Mouse (Mus musculus) kidney, adult 2 months (tissue): Measurements from ENCODE around the gene Nkiras1. TPM values are rescaled to one million over a fixed set of nuclear protein-coding genes. Genes with fewer than 3 reads are reported as not detected.

ENCODE experiments used
- DNase-seq: peaks from one replicate; pipeline ENCODE4 v3.0.0; 2021
- H3K27ac ChIP-seq: fragments of 200-500 bp; 2 replicates; pipeline ENCODE4 v1.5.1; 2012; ENCODE audit warnings: low read depth, low read length, control low read depth, inconsistent platforms; ENCODE audit not compliant: insufficient read depth
- H3K27me3 ChIP-seq: fragments of 200-500 bp; replicated peaks from 2 replicates; pipeline ENCODE4 v1.6.1; 2012; ENCODE audit warnings: mild to moderate bottlenecking, moderate library complexity, low read length, inconsistent platforms; ENCODE audit not compliant: control insufficient read depth, insufficient read depth
- H3K36me3 ChIP-seq: fragments of 200-500 bp; 2 replicates; pipeline ENCODE4 v1.6.1; 2012; ENCODE audit warnings: mild to moderate bottlenecking, moderate library complexity, low read length, inconsistent platforms; ENCODE audit not compliant: control insufficient read depth, insufficient read depth
- H3K4me1 ChIP-seq: fragments of 200-500 bp; 2 replicates; pipeline ENCODE4 v1.6.1; 2011; ENCODE audit warnings: low read length; ENCODE audit not compliant: control insufficient read depth, insufficient read depth
- H3K4me3 ChIP-seq: fragments of 200-500 bp; 2 replicates; pipeline ENCODE4 v1.5.1; 2011; ENCODE audit warnings: mild to moderate bottlenecking, low read depth, low read length, control low read depth; ENCODE audit not compliant: insufficient read depth
- CTCF ChIP-seq: fragments of 200-500 bp; conservative IDR thresholded peaks from 2 replicates; pipeline ENCODE4 v1.5.1; 2011; ENCODE audit warnings: low read depth, mild to moderate bottlenecking, control low read depth, low read length, moderate library complexity, mixed read lengths; ENCODE audit not compliant: insufficient read depth, insufficient read length
- POLR2A ChIP-seq: fragments of 200-500 bp; IDR thresholded peaks from one replicate; pipeline ENCODE4 v1.6.1; 2011; ENCODE audit warnings: low read depth, low read length, control low read depth
- WGBS: fragments of 180-500 bp; shearing (Covaris S2); methylation state at CpG from one replicate; pipeline ENCODE4 v1.1.7; 2018; 5-methylcytosine and 5-hydroxymethylcytosine counted together
- polyA plus RNA-seq: library from polyadenylated mRNA; depleted of rRNA; stranded (reverse); fragments of >200 nt; gene quantifications from 2 replicates; pipeline ENCODE4 v1.2.3, GENCODE M21; 2012

Gene Nkiras1
- polyA plus RNA-seq, 1 experiment, result 13.1 TPM

- Histone ChIP-seq H3K4me1 (peaks cover 9% of the 10 kb centered on the region), H3K36me3 (peaks cover 3% of the 10 kb centered on the region; the same call in 1 of the 2 replicates), H3K27me3 (no peaks in the 10 kb centered on the region), H3K27ac (no peak overlapping the region), H3K4me3 (no peak overlapping the region)
- WGBS, result 70% methylated on average over 2 of the region's 2 CpGs
- DNase-seq, result peak; percentile 44
- TF ChIP-seq POLR2A (no peak), CTCF (no peak)
Measured at GRCm38 (mm10) chr14:18284581-18284980, 13.6 kb downstream of the Nkiras1 start.

GRCm38 (mm10) chr14:18285476-18285875 is 14.5 kb downstream of the Nkiras1 start:
- 79% methylated on average over 3 of the region's 3 CpGs for WGBS
- no peaks in the 10 kb centered on the region for H3K27me3 ChIP-seq
- no peak overlapping the region for H3K27ac ChIP-seq
- H3K36me3 ChIP-seq, result peaks cover 3% of the 10 kb centered on the region; the same call in 1 of the 2 replicates
- no peak overlapping the region for H3K4me3 ChIP-seq
- TF ChIP-seq CTCF (no peak), POLR2A (no peak)
- peaks cover 9% of the 10 kb centered on the region for H3K4me1 ChIP-seq
- no peak for DNase-seq

GRCm38 (mm10) chr14:18286441-18286840 is 15.5 kb downstream of the Nkiras1 start:
- Histone ChIP-seq H3K27me3 (no peaks in the 10 kb centered on the region), H3K27ac (no peak overlapping the region), H3K36me3 (peaks cover 3% of the 10 kb centered on the region; the same call in 1 of the 2 replicates), H3K4me3 (no peak overlapping the region), H3K4me1 (peaks cover 9% of the 10 kb centered on the region)
- DNase-seq, result no peak
- WGBS, result 86% methylated on average over 2 of the region's 2 CpGs
- TF ChIP-seq POLR2A, result no peak
- TF ChIP-seq CTCF, result no peak

- Histone ChIP-seq H3K4me3 (no peak overlapping the region), H3K27ac (no peak overlapping the region), H3K27me3 (no peaks in the 10 kb centered on the region), H3K36me3 (peaks cover 3% of the 10 kb centered on the region; the same call in 1 of the 2 replicates), H3K4me1 (peaks cover 9% of the 10 kb centered on the region)
- DNase-seq, result peak; percentile 19
- WGBS, result 35% methylated on average over 2 of the region's 2 CpGs
- TF ChIP-seq CTCF (no peak), POLR2A (no peak)
Measured at GRCm38 (mm10) chr14:18287391-18287790, 16.5 kb downstream of the Nkiras1 start.

DNA sequence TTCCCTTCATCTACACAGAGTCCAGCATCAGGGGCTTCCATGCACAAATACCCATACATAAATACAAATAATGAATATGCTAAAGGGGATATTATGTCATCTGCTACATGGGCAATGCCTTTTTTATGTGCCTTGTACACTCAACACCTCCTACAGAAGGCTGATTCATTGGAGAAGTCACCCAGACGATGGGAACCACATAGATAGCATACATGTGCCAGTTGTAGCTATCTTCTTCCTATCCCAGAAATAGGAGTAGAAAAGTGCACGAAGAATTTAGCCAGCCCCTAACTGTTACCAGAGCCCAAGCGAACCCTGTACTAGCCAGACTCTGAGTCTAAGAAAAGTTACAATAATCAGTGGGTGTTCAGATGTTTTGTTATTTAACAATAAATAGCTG is 21.2 kb downstream of the Nkiras1 start:
- Histone ChIP-seq H3K36me3 (no peaks in the 10 kb centered on the region), H3K27me3 (no peaks in the 10 kb centered on the region), H3K4me1 (peaks cover 9% of the 10 kb centered on the region), H3K4me3 (no peak overlapping the region), H3K27ac (no peak overlapping the region)
- 91% methylated on average over 3 of the region's 3 CpGs for WGBS
- DNase-seq, result no peak
- no peak for TF ChIP-seq CTCF
- TF ChIP-seq POLR2A, result no peak

DNA sequence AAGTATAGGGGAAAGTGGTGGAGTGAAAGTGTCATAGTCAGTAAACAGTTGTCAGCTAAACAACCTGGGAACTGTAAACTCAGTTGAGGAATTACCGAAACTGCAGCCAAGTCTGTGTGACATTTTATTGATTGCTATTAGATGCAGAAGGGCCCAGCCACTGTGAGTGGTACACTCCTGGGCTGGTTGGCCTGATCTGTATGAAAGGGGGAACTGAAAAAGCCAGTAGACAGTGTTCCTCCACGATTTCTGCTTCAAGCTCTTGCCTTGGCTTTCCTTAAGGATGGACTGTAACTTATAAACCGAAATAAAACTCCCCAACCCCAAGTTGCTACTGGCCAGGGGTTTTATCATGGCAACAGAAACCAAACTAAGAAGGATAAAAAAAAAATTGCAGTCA is 21.6 kb downstream of the Nkiras1 start:
- WGBS, result 86% methylated on average over 3 of the region's 3 CpGs
- TF ChIP-seq POLR2A (no peak), CTCF (no peak)
- no peak for DNase-seq
- H3K4me1 ChIP-seq, result peaks cover 8% of the 10 kb centered on the region
- H3K27ac ChIP-seq, result no peak overlapping the region
- no peaks in the 10 kb centered on the region for H3K27me3 ChIP-seq
- H3K36me3 ChIP-seq, result no peaks in the 10 kb centered on the region
- H3K4me3 ChIP-seq, result no peak overlapping the region

DNA sequence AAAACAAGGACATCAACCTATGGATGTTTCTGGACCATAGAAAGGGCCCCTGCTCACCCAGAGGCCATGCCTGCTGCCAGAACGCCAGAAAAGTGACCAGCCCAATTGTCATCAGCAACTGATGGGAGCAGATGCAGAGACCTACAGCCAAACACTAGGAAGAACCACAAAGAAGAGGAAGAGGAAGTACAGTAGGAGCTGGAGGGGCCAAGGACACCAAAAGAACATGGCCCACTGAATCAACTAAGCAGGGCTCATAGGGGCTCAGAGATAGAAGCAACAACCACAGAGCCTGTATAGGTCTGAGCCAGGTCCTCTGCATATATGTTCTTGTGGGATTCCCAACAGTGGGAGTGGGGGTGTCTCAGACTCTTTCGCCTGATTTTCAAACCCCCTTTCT is 26.5 kb downstream of the Nkiras1 start:
- H3K4me3 ChIP-seq, result no peak overlapping the region
- DNase-seq, result no peak
- H3K27me3 ChIP-seq, result no peaks in the 10 kb centered on the region
- H3K4me1 ChIP-seq, result peaks cover 2% of the 10 kb centered on the region; the same call in 1 of the 2 replicates
- TF ChIP-seq CTCF (no peak), POLR2A (no peak)
- 91% methylated on average over 2 of the region's 2 CpGs for WGBS
- no peak overlapping the region for H3K27ac ChIP-seq
- no peaks in the 10 kb centered on the region for H3K36me3 ChIP-seq
